Mouse (Mus musculus): Measurements from ENCODE around the gene Ranbp1. TPM values are rescaled to one million over a fixed set of nuclear protein-coding genes. Genes with fewer than 3 reads are reported as not detected.

The Ranbp1 gene
- total RNA-seq, 2 experiments from 2014 or later: 17.9 to 28.5 TPM

DNA sequence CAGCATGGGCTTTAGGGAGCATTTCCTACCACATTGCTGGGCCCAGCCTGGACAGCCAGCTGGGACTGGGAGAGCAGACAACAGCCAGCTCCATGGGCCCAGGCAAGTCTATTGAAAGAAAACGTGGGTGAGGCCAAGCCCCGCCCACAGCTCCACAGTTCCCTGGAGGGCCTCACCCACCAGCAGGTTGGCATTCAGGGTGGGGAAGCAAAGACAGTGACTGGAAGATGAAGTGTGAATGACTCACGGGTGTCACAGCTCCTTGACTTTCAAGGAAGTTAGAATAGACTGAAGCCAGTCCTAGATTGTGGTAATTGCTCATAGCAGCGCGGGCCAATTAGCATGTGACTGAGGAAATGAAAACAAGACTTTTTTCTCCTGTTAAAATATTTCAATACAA is 53.5 kb downstream of the Ranbp1 start:
- DNase-seq: peak; percentile 75
- intact Hi-C loops (cut with DNase I): no loop called here
- Histone ChIP-seq H3K27ac (peak overlapping the region; percentile 90), H3K4me3 (no peak overlapping the region)
- no peak for TF ChIP-seq CTCF (IDR thresholded peaks at IDR 0.05)

DNA sequence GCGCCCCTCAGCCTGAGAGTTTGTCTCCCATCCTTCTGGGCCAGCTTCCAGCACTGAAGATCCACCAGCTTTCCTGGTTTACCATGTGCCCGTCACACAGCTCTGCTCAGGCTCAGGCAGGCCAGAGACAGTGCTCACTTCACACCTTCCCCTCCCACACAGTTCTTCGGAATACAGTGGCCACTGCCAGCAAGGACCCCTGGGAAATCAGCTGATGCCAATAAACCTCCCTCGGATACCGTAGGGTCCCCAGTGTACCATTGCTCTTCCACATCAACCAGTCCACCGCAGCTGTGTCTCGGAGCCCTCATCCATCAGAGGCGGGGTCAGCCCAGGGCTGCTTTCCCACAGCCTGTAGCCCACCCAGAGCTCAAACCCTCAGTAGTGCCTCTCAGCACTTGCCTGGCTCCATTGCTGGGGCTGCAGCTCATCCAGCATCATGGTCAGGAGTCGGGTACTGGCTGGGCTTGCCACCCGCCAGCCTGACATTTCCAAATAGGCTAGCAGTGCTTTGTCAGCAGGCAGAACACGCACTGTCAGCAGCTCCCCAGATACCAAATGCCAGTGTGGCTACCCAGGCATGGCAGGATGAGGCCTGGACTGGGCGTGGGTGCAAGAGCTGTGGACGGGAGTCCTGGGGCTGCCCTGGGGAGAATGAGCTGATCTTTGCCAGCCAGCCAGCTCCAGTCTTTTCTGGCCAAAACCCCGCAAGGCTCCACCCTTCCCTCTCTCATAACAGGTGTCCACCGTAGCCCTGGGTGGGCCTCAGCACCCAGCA is 54.1 kb downstream of the Ranbp1 start:
- peak; percentile 83 for DNase-seq
- H3K27ac ChIP-seq: peak overlapping the region; percentile 90
- intact Hi-C loops (cut with DNase I): no loop called here
- TF ChIP-seq CTCF (IDR thresholded peaks at IDR 0.05): no peak
- peak overlapping the region; percentile 68 for H3K4me3 ChIP-seq

DNA sequence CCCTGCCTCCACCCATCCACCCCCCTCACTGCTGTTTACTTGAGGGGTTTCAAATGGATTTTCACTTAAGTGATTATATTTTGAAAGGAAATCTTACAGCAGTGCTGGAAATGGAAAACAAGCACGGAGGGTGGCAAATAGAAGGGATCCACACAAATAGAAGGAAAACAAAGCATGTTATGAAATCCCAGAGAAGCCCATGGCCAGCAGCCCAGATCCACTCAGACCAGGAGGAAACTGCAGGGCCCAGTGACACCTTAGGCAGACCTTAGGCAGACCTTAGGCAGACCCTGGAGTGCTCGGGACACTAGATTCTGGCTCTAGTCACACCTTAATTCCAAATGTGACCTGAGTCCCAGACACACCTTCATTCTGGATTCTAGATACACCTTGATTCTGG is 57.5 kb downstream of the Ranbp1 start:
- DNase-seq: no peak
- Histone ChIP-seq H3K27ac (no peak overlapping the region), H3K4me3 (no peak overlapping the region)
- TF ChIP-seq CTCF (IDR thresholded peaks at IDR 0.05): no peak
- intact Hi-C loops (cut with DNase I): no loop called here

Small RNA genes within 50 kb of the gene (microRNA-seq; reads per million reads assigned to microRNA genes)
- gene Gm24572 (not detected), gene Mir1306 (68.6 reads per million, percentile 37 among the genes with 10 or more reads in this experiment)

Other genes starting within 250 kb of the Ranbp1 start
- gene Dgcr6, start 195.9 kb downstream of the Ranbp1 start, total RNA-seq (2021): 10 to 100 TPM; 45.5 to 46.2 TPM
- gene Prodh, start 158.5 kb downstream of the Ranbp1 start, total RNA-seq (2021): 10 to 100 TPM; 11.0 to 18.9 TPM
- not detected for gene Rtn4r, start 121.1 kb downstream of the Ranbp1 start, total RNA-seq (2021)
- gene Ccdc188, start 30.9 kb downstream of the Ranbp1 start, total RNA-seq (2021): not detected
- 10 to 100 TPM; 21.6 to 28.7 TPM for gene Zdhhc8, start 13.6 kb downstream of the Ranbp1 start, total RNA-seq (2021)
- gene Trmt2a, start 53 bp downstream of the Ranbp1 start, total RNA-seq (2021): 10 to 100 TPM in 1 of 2 experiments, 1 to 10 TPM in 1; 9.7 to 12.0 TPM
- not detected for gene Gm49776, start 9.6 kb upstream of the Ranbp1 start, total RNA-seq (2021)
- gene Dgcr8, start 40.5 kb upstream of the Ranbp1 start, total RNA-seq (2021): 10 to 100 TPM; 12.1 to 13.0 TPM
- 10 to 100 TPM; 41.8 to 59.7 TPM for gene Tango2, start 99.4 kb upstream of the Ranbp1 start, total RNA-seq (2021)
- gene Arvcf, start 99.5 kb upstream of the Ranbp1 start, total RNA-seq (2021): 1 to 10 TPM; 7.0 to 8.9 TPM
- gene Txnrd2, start 177.7 kb upstream of the Ranbp1 start, total RNA-seq (2021): 10 to 100 TPM; 18.9 to 21.4 TPM
- gene Comt, start 178.1 kb upstream of the Ranbp1 start, total RNA-seq (2021): 10 to 100 TPM; 35.4 to 43.5 TPM
- gene Gnb1l, start 250.0 kb upstream of the Ranbp1 start, total RNA-seq (2021): 1 to 10 TPM; 4.0 to 4.4 TPM

Measured in gastrocnemius, adult 2 months (tissue).